Mouse (Mus musculus) olfactory bulb, adult 2 months (tissue): Measurements from ENCODE around the gene Arhgap17.

Experiments used
- CTCF ChIP-seq: fragments of 200-500 bp; IDR thresholded peaks from 2 replicates; pipeline ENCODE4 v1.5.1; 2012; ENCODE audit warnings: low read depth, mild to moderate bottlenecking, low read length, moderate library complexity; ENCODE audit not compliant: insufficient read depth
- POLR2A ChIP-seq: fragments of 200-500 bp; IDR thresholded peaks from 2 replicates; pipeline ENCODE4 v1.6.1; 2012; ENCODE audit warnings: mild to moderate bottlenecking, low read depth, low read length, moderate library complexity; ENCODE audit not compliant: insufficient read depth

GRCm38 (mm10) chr7:123322452-123323121, 47.1 kb downstream of the Arhgap17 start:
- TF ChIP-seq CTCF = no peak
- TF ChIP-seq POLR2A = no peak
